Mouse (Mus musculus) MEL (cell line): ENCODE data around the gene Kcnd3. TPM values are rescaled to one million over a fixed set of nuclear protein-coding genes. Genes with fewer than 3 reads are reported as not detected.

Experiments used
- DNase-seq: peaks from one replicate; pipeline ENCODE4 v3.0.0; 2011; ENCODE audit warnings: low read depth, low spot score
- H3K27ac ChIP-seq: 2 replicates; pipeline ENCODE4 v1.5.1; 2012; ENCODE audit warnings: low read depth, mild to moderate bottlenecking, control low read depth, low read length, moderate library complexity; ENCODE audit not compliant: control insufficient read depth
- H3K27me3 ChIP-seq, 2 experiments: fragments of 150-350 bp in 1 of 2; sonication (generic) in 1 of 2; 2 replicates each; pipeline ENCODE4 v1.6.1; 2012; ENCODE audit warnings: low read length in 2 of 2, mild to moderate bottlenecking in 2 of 2, improper control_type of control experiment in 1 of 2, moderate library complexity in 1 of 2; ENCODE audit not compliant: insufficient read depth in 2 of 2, control insufficient read depth in 1 of 2
- H3K36me3 ChIP-seq, 2 experiments: 2 replicates each; pipeline ENCODE4 v1.6.1; 2012 to 2014; ENCODE audit warnings: low read length in 2 of 2, improper control_type of control experiment in 1 of 2, inconsistent platforms in 1 of 2, mild to moderate bottlenecking in 1 of 2; ENCODE audit not compliant: insufficient read depth in 2 of 2, control insufficient read depth in 1 of 2
- H3K4me1 ChIP-seq, 2 experiments: fragments of 150-350 bp in 1 of 2; sonication (generic) in 1 of 2; 2 replicates each; pipeline ENCODE4 v1.6.1; 2012; ENCODE audit warnings: low read length in 2 of 2, improper control_type of control experiment in 1 of 2, mild to moderate bottlenecking in 1 of 2; ENCODE audit not compliant: insufficient read depth in 2 of 2, control insufficient read depth in 1 of 2
- H3K4me3 ChIP-seq, 2 experiments: fragments of 150-350 bp in 1 of 2; sonication (generic) in 1 of 2; 2 replicates each; pipeline ENCODE4 v1.5.1; 2012; ENCODE audit warnings: low read depth in 2 of 2, low read length in 2 of 2, mild to moderate bottlenecking in 2 of 2, moderate library complexity in 2 of 2, control low read depth in 1 of 2, improper control_type of control experiment in 1 of 2; ENCODE audit not compliant: control insufficient read depth in 1 of 2, insufficient read depth in 1 of 2
- H3K79me2 ChIP-seq: 2 replicates; pipeline ENCODE4 v1.6.1; 2012; ENCODE audit warnings: mild to moderate bottlenecking, low read length, moderate library complexity; ENCODE audit not compliant: control insufficient read depth, poor library complexity, insufficient read depth
- H3K9ac ChIP-seq: 2 replicates; pipeline ENCODE4 v1.6.1; 2012; ENCODE audit warnings: low read depth, mild to moderate bottlenecking, control low read depth, low read length, moderate library complexity; ENCODE audit not compliant: control insufficient read depth, poor library complexity, severe bottlenecking
- H3K9me3 ChIP-seq: fragments of 150-350 bp; sonication (generic); replicated peaks from 2 replicates; pipeline ENCODE4 v1.6.1; 2012; ENCODE audit warnings: mild to moderate bottlenecking, low read length, improper control_type of control experiment, moderate library complexity; ENCODE audit not compliant: insufficient read depth
- BHLHE40 ChIP-seq: IDR thresholded peaks from 2 replicates; pipeline ENCODE4 v1.6.1; 2012; ENCODE audit warnings: low read depth, mild to moderate bottlenecking, inconsistent platforms, low read length, improper control_type of control experiment, borderline replicate concordance
- CHD1 ChIP-seq: IDR thresholded peaks from 2 replicates; pipeline ENCODE4 v1.6.1; 2012; ENCODE audit warnings: low read depth, mild to moderate bottlenecking, inconsistent platforms, low read length, improper control_type of control experiment
- CHD2 ChIP-seq: IDR thresholded peaks from 2 replicates; pipeline ENCODE4 v1.6.1; 2011; ENCODE audit warnings: low read length, improper control_type of control experiment
- CTCF ChIP-seq, 3 experiments: IDR thresholded peaks in 2 of 3; conservative IDR thresholded peaks in 1 of 3; 2 replicates each; pipeline ENCODE4 v1.5.1; 2011 to 2012; ENCODE audit warnings: low read length in 3 of 3, low read depth in 2 of 3, mild to moderate bottlenecking in 2 of 3, improper control_type of control experiment in 1 of 3, inconsistent platforms in 1 of 3, mixed read lengths in 1 of 3, moderate library complexity in 1 of 3; ENCODE audit not compliant: control insufficient read depth in 1 of 3, insufficient read depth in 1 of 3, poor library complexity in 1 of 3, severe bottlenecking in 1 of 3
- E2F4 ChIP-seq: IDR thresholded peaks from 2 replicates; pipeline ENCODE4 v1.6.1; 2011; ENCODE audit warnings: low read depth, low read length, improper control_type of control experiment, borderline replicate concordance
- ELF1 ChIP-seq: IDR thresholded peaks from 2 replicates; pipeline ENCODE4 v1.6.1; 2014; ENCODE audit warnings: low read depth, mild to moderate bottlenecking, inconsistent platforms, low read length, improper control_type of control experiment, moderate library complexity
- EP300 ChIP-seq, 2 experiments: IDR thresholded peaks; 2 replicates each; pipeline ENCODE4 v1.6.1; 2011; ENCODE audit warnings: improper control_type of control experiment in 2 of 2, low read length in 2 of 2, low read depth in 1 of 2, mild to moderate bottlenecking in 1 of 2
- ETS1 ChIP-seq: IDR thresholded peaks from 2 replicates; pipeline ENCODE4 v1.6.1; 2012; ENCODE audit warnings: low read depth, mild to moderate bottlenecking, inconsistent platforms, low read length, improper control_type of control experiment, moderate library complexity
- GABPA ChIP-seq: IDR thresholded peaks from 2 replicates; pipeline ENCODE4 v1.6.1; 2012; ENCODE audit warnings: low read depth, mild to moderate bottlenecking, inconsistent platforms, low read length, improper control_type of control experiment, moderate library complexity
- GATA1 ChIP-seq: IDR thresholded peaks from 2 replicates; pipeline ENCODE4 v1.6.1; 2011; ENCODE audit warnings: low read depth, low read length, improper control_type of control experiment
- HCFC1 ChIP-seq: IDR thresholded peaks from 2 replicates; pipeline ENCODE4 v1.6.1; 2012; ENCODE audit warnings: low read depth, mild to moderate bottlenecking, inconsistent platforms, low read length, improper control_type of control experiment, moderate library complexity
- JUND ChIP-seq: IDR thresholded peaks from 2 replicates; pipeline ENCODE4 v1.6.1; 2011; ENCODE audit warnings: low read depth, mild to moderate bottlenecking, improper control_type of control experiment, low read length
- MAZ ChIP-seq: IDR thresholded peaks from 2 replicates; pipeline ENCODE4 v1.6.1; 2012; ENCODE audit warnings: low read depth, mild to moderate bottlenecking, inconsistent platforms, low read length, improper control_type of control experiment
- NELFE ChIP-seq: IDR thresholded peaks from 2 replicates; pipeline ENCODE4 v1.6.1; 2011; ENCODE audit warnings: low read depth, low read length, improper control_type of control experiment
- NRF1 ChIP-seq: IDR thresholded peaks from 2 replicates; pipeline ENCODE4 v1.6.1; 2014; ENCODE audit warnings: low read depth, mild to moderate bottlenecking, inconsistent platforms, low read length, improper control_type of control experiment, moderate library complexity; ENCODE audit not compliant: poor library complexity, insufficient read depth, severe bottlenecking
- POLR2AphosphoS2 ChIP-seq: IDR thresholded peaks from 2 replicates; pipeline ENCODE4 v1.6.1; 2011; ENCODE audit warnings: low read length, improper control_type of control experiment
- POLR2AphosphoS5 ChIP-seq: IDR thresholded peaks from 2 replicates; pipeline ENCODE4 v1.6.1; 2012; ENCODE audit warnings: low read depth, borderline replicate concordance, mild to moderate bottlenecking, inconsistent platforms, low read length, moderate library complexity, mixed read lengths
- RAD21 ChIP-seq: IDR thresholded peaks from 2 replicates; pipeline ENCODE4 v1.6.1; 2011; ENCODE audit warnings: mild to moderate bottlenecking, low read depth, low read length, improper control_type of control experiment
- SMC3 ChIP-seq: IDR thresholded peaks from 2 replicates; pipeline ENCODE4 v1.6.1; 2011; ENCODE audit warnings: low read depth, low read length, improper control_type of control experiment
- TAL1 ChIP-seq: IDR thresholded peaks from 2 replicates; pipeline ENCODE4 v1.6.1; 2012; ENCODE audit warnings: mild to moderate bottlenecking, inconsistent platforms, low read length, moderate library complexity, mixed read lengths
- TBP ChIP-seq: IDR thresholded peaks from 2 replicates; pipeline ENCODE4 v1.8.0; 2011; ENCODE audit warnings: low read depth, low read length, improper control_type of control experiment
- TCF12 ChIP-seq: IDR thresholded peaks from 2 replicates; pipeline ENCODE4 v1.6.1; 2014; ENCODE audit warnings: low read depth, mild to moderate bottlenecking, inconsistent platforms, low read length, improper control_type of control experiment, moderate library complexity
- UBTF ChIP-seq: IDR thresholded peaks from 2 replicates; pipeline ENCODE4 v1.6.1; 2012; ENCODE audit warnings: low read depth, mild to moderate bottlenecking, inconsistent platforms, low read length, improper control_type of control experiment, moderate library complexity, borderline replicate concordance; ENCODE audit not compliant: insufficient read depth
- USF2 ChIP-seq, 2 experiments: IDR thresholded peaks; 2 replicates each; pipeline ENCODE4 v1.6.1; 2011 to 2012; ENCODE audit warnings: improper control_type of control experiment in 2 of 2, low read length in 2 of 2, borderline replicate concordance in 1 of 2, inconsistent platforms in 1 of 2, low read depth in 1 of 2, mild to moderate bottlenecking in 1 of 2; ENCODE audit not compliant: insufficient read depth in 1 of 2
- ZC3H11A ChIP-seq: IDR thresholded peaks from 2 replicates; pipeline ENCODE4 v1.6.1; 2012; ENCODE audit warnings: low read depth, mild to moderate bottlenecking, inconsistent platforms, low read length, improper control_type of control experiment
- ZKSCAN1 ChIP-seq: IDR thresholded peaks from 2 replicates; pipeline ENCODE4 v1.6.1; 2012; ENCODE audit warnings: low read depth, mild to moderate bottlenecking, inconsistent platforms, low read length, improper control_type of control experiment, moderate library complexity
- ZMIZ1 ChIP-seq: IDR thresholded peaks from 2 replicates; pipeline ENCODE4 v1.6.1; 2012; ENCODE audit warnings: low read depth, mild to moderate bottlenecking, inconsistent platforms, low read length, improper control_type of control experiment, moderate library complexity
- polyA plus RNA-seq, 2 experiments: library from polyadenylated mRNA; stranded (reverse) in 1 of 2; unstranded in 1 of 2; fragments of >175 nt in 1 of 2; fragments of >200 nt in 1 of 2; gene quantifications; 2 replicates each; pipeline versions ENCODE4 v1.2.1 to v1.2.4; 2012; ENCODE audit warnings: low replicate concordance in 2 of 2, low read depth in 1 of 2; ENCODE audit not compliant: insufficient read length in 2 of 2, insufficient read depth in 1 of 2, missing spikeins in 1 of 2
- total RNA-seq: library from RNA; depleted of rRNA; stranded (reverse); fragments of 300-350 nt; gene quantifications from 2 replicates; pipeline ENCODE4 v1.2.3, GENCODE M21; 2012

Gene Kcnd3
- total and polyA plus RNA-seq, 3 experiments = 0.01 TPM; not detected in 2

DNA sequence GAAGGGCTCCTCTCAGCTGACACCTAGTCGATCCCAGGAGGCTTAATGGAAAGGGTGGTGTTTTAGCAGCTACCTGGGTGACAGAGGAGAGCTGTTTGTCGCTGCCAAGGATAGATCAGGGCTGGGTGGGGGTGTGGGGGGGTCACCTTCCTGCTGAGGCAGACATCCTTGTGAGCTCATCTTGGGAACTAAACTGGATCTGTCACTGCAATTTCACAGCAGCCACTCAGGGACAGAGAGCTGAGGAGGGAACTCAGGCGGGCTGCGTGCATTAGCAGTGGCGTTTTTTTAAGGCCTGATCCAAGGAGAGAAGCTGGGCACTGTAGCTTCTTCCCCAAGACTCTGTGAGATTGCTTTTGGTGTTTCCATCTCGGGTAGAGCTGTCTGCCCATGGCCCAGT lies 129.0 kb downstream of the Kcnd3 start:
- no peak overlapping the region for H3K9ac ChIP-seq
- no peak for TF ChIP-seq NELFE
- TF ChIP-seq ELF1 = no peak
- no peak for TF ChIP-seq ZMIZ1
- no peak for TF ChIP-seq SMC3
- no peak for TF ChIP-seq GABPA
- TF ChIP-seq ZKSCAN1 = no peak
- no peak for TF ChIP-seq TAL1
- no peak for TF ChIP-seq HCFC1
- no peak for TF ChIP-seq GATA1
- TF ChIP-seq TBP = no peak
- TF ChIP-seq USF2 (IDR thresholded peaks at IDR 0.05; ENCODE audit: borderline replicate concordance in 1 of 2, insufficient read depth in 1 of 2, low read depth in 1 of 2, low read length in 2 of 2) = no peak
- TF ChIP-seq JUND = no peak
- no peak for TF ChIP-seq E2F4
- TF ChIP-seq CHD2 = no peak
- H3K27me3 ChIP-seq = no peaks in the 10 kb centered on the region
- no peak overlapping the region for H3K4me3 ChIP-seq
- H3K36me3 ChIP-seq = no peaks in the 10 kb centered on the region
- H3K4me1 ChIP-seq = no peaks in the 10 kb centered on the region
- no peaks in the 10 kb centered on the region for H3K9me3 ChIP-seq
- no peaks in the 10 kb centered on the region for H3K79me2 ChIP-seq
- no peak for DNase-seq
- no peak overlapping the region for H3K27ac ChIP-seq

- H3K27ac ChIP-seq = no peak overlapping the region
These were observed 133.6 kb downstream of the Kcnd3 start for GRCm38 (mm10) chr3:105585734-105586159.

More at GRCm38 (mm10) chr3:105585734-105586159, 133.6 kb downstream of the Kcnd3 start:
- Histone ChIP-seq H3K79me2 (no peaks in the 10 kb centered on the region), H3K9me3 (no peaks in the 10 kb centered on the region), H3K27me3 (no peaks in the 10 kb centered on the region), H3K4me3 (no peak overlapping the region), H3K4me1 (no peaks in the 10 kb centered on the region)
- TF ChIP-seq POLR2AphosphoS2 = no peak
- no peak for TF ChIP-seq ZC3H11A
- no peak for TF ChIP-seq CTCF (IDR thresholded peaks at IDR 0.05 in 2 of 3, conservative IDR thresholded peaks at IDR 0.05 in 1 of 3; ENCODE audit: control insufficient read depth in 1 of 3, insufficient read depth in 1 of 3, low read depth in 2 of 3, low read length in 3 of 3, poor library complexity in 1 of 3, severe bottlenecking in 1 of 3)
- TF ChIP-seq CHD1 = no peak
- TF ChIP-seq POLR2AphosphoS5 = no peak
- no peak for TF ChIP-seq ZMIZ1
- no peak for TF ChIP-seq ETS1
- no peak for TF ChIP-seq NRF1
- TF ChIP-seq UBTF = no peak
- no peak for TF ChIP-seq NELFE
- no peak for TF ChIP-seq RAD21
- TF ChIP-seq GABPA = no peak
- TF ChIP-seq EP300 (IDR thresholded peaks at IDR 0.05; ENCODE audit: low read depth in 1 of 2, low read length in 2 of 2) = no peak
- TF ChIP-seq TBP = no peak
- TF ChIP-seq MAZ = no peak
- no peak for TF ChIP-seq BHLHE40
- no peak for TF ChIP-seq TCF12
- TF ChIP-seq, all 39 proteins: peak for 0
- no peaks in the 10 kb centered on the region for H3K36me3 ChIP-seq
- DNase-seq = no peak
- no peak overlapping the region for H3K9ac ChIP-seq
